Mouse (Mus musculus) cerebellum, adult 2 months (tissue): ENCODE results near the gene Myoz1. TPM values are rescaled to one million over a fixed set of nuclear protein-coding genes. Genes with fewer than 3 reads are reported as not detected.

ENCODE experiments used
- DNase-seq, 2 experiments: peaks; one replicate each; pipeline ENCODE4 v3.0.0; 2021
- H3K27ac ChIP-seq: fragments of 200-500 bp; 2 replicates; pipeline ENCODE4 v1.5.1; 2012; ENCODE audit warnings: low read length, control low read depth, inconsistent platforms; ENCODE audit not compliant: insufficient read depth
- H3K27me3 ChIP-seq: fragments of 200-500 bp; 2 replicates; pipeline ENCODE4 v1.6.1; 2012; ENCODE audit warnings: inconsistent platforms, mild to moderate bottlenecking, low read length, moderate library complexity; ENCODE audit not compliant: control insufficient read depth, insufficient read depth
- H3K4me1 ChIP-seq: fragments of 200-500 bp; 2 replicates; pipeline ENCODE4 v1.6.1; 2011; ENCODE audit warnings: low read length; ENCODE audit not compliant: control insufficient read depth, insufficient read depth
- H3K4me3 ChIP-seq: fragments of 200-500 bp; replicated peaks from 2 replicates; pipeline ENCODE3; 2011; ENCODE audit warnings: mild to moderate bottlenecking, low read depth, low read length, control low read depth; ENCODE audit not compliant: insufficient read depth
- CTCF ChIP-seq: fragments of 200-500 bp; IDR thresholded peaks from 2 replicates; pipeline ENCODE4 v1.5.1; 2011; ENCODE audit warnings: low read depth, mild to moderate bottlenecking, control low read depth, low read length, moderate library complexity, borderline replicate concordance; ENCODE audit not compliant: insufficient read depth
- POLR2A ChIP-seq: fragments of 200-500 bp; IDR thresholded peaks from 2 replicates; pipeline ENCODE4 v1.6.1; 2011; ENCODE audit warnings: low read length, control low read depth, borderline replicate concordance; ENCODE audit not compliant: insufficient read depth
- WGBS: fragments of 180-500 bp; shearing (Covaris S2); methylation state at CpG from one replicate; pipeline ENCODE4 v1.1.7; 2018; 5-methylcytosine and 5-hydroxymethylcytosine counted together
- polyA plus RNA-seq: library from polyadenylated mRNA; depleted of rRNA; stranded (reverse); fragments of >200 nt; gene quantifications from 2 replicates; pipeline ENCODE4 v1.2.3, GENCODE M21; 2012; rRNA removed

Gene Myoz1
- polyA plus RNA-seq, 1 experiment: not detected

DNA sequence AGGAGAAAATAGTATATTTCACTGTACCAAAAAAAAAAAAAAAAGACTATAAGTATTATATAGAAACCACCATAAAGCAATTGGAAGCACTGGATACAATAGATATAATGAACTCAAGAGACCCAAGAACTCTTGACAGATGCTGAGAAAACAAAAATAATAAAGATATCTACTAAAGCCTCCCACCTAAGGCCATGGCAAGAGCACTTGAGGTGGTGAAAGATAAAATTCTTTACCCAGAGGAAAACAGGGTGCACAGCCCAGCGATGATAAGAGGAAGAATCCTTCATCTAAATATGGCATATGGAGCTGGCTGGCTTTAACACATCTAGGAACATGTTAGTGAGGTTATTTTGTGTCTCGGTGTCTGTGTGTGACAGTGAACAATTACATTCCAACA lies 56.8 kb downstream of the Myoz1 start:
- Histone ChIP-seq H3K27ac (no peak overlapping the region), H3K27me3 (no peaks in the 10 kb centered on the region)

More for the DNA sequence above, 56.8 kb downstream of the Myoz1 start:
- Histone ChIP-seq H3K4me1 (peaks cover 8% of the 10 kb centered on the region), H3K4me3 (no peak overlapping the region)
- DNase-seq: no peak
- 61% methylated on average over 2 of the region's 2 CpGs for WGBS
- TF ChIP-seq CTCF (no peak), POLR2A (no peak)

Other genes with a start within 250 kb of the Myoz1 start
- gene Cfap70, start 204.3 kb downstream of the Myoz1 start, polyA plus RNA-seq: 0.38 and 0.76 TPM in 2 replicates
- 69.6 and 72.2 TPM in 2 replicates for gene Anxa7, start 176.4 kb downstream of the Myoz1 start, polyA plus RNA-seq
- gene Mss51, start 159.6 kb downstream of the Myoz1 start, polyA plus RNA-seq: 1.1 TPM in 2 replicates
- gene Ppp3cb, start 110.0 kb downstream of the Myoz1 start, polyA plus RNA-seq: 141 and 142 TPM in 2 replicates
- gene Usp54, start 15.5 kb downstream of the Myoz1 start, polyA plus RNA-seq: 60.6 and 63.1 TPM in 2 replicates
- 0.08 and 0.13 TPM in 2 replicates for gene Synpo2l, start 11.8 kb upstream of the Myoz1 start, polyA plus RNA-seq
- gene Sec24c, start 17.8 kb upstream of the Myoz1 start, polyA plus RNA-seq: 93.3 and 116 TPM in 2 replicates
- 15.9 and 17.1 TPM in 2 replicates for gene Fut11, start 38.4 kb upstream of the Myoz1 start, polyA plus RNA-seq
- gene Chchd1, start 46.5 kb upstream of the Myoz1 start, polyA plus RNA-seq: 109 and 115 TPM in 2 replicates
- gene Zswim8, start 51.0 kb upstream of the Myoz1 start, polyA plus RNA-seq: 164 and 177 TPM in 2 replicates
- gene Ndst2, start 78.0 kb upstream of the Myoz1 start, polyA plus RNA-seq: 37.9 and 43.2 TPM in 2 replicates
- gene Camk2g, start 137.5 kb upstream of the Myoz1 start, polyA plus RNA-seq: 217 and 222 TPM in 2 replicates
- 0.90 and 1.1 TPM in 2 replicates for gene Plau, start 180.1 kb upstream of the Myoz1 start, polyA plus RNA-seq